Mouse (Mus musculus) layer of hippocampus, postnatal 10 days (tissue): Measurements from ENCODE around the gene Tpi1. TPM values are rescaled to one million over a fixed set of nuclear protein-coding genes. Genes with fewer than 3 reads are reported as not detected.

Experiments used
- DNase-seq, 2 experiments: peaks; one replicate each; pipeline ENCODE4 v3.0.0; 2021; ENCODE audit warnings: low spot score in 2 of 2
- total RNA-seq, 2 experiments: library from RNA; stranded (reverse); gene quantifications; 2 replicates each; pipeline ENCODE4 v1.2.3; 2021

Tpi1 gene
- total RNA-seq, 2 experiments from 2014 or later = 466 to 472 TPM

GRCm38 (mm10) chr6:124779984-124780416 is 34.1 kb downstream of the Tpi1 start:
- no peak for DNase-seq

GRCm38 (mm10) chr6:124779222-124779983 is 34.7 kb downstream of the Tpi1 start, which contains the start of gene Lrrc23:
Gene Lrrc23 (minus strand): TSS chr6:124779727.
- peak in 1 of 2 experiments; percentile 47 for DNase-seq

- no peak for DNase-seq
Observed at GRCm38 (mm10) chr6:124770511-124770910, 43.6 kb downstream of the Tpi1 start.

DNA sequence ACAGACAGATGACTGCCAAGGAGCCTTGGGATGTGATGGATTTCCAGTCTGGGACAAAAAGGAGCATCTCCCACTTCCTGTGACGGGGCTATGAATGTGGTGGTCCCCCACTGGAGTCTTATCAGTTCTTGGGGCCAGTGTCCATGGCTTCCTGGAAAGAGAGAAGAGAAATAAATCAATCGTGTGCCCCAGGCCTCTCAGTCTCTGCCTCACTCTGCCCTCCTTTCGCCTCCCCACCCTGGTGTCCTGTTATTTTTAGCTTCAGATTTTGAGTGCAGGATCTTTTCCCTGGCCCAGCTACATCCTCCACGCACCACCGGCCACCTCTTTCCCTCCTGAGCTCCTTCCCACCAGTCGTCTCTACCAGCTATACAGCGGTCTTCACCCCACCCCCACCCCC is 44.1 kb downstream of the Tpi1 start:
- no peak for DNase-seq

DNA sequence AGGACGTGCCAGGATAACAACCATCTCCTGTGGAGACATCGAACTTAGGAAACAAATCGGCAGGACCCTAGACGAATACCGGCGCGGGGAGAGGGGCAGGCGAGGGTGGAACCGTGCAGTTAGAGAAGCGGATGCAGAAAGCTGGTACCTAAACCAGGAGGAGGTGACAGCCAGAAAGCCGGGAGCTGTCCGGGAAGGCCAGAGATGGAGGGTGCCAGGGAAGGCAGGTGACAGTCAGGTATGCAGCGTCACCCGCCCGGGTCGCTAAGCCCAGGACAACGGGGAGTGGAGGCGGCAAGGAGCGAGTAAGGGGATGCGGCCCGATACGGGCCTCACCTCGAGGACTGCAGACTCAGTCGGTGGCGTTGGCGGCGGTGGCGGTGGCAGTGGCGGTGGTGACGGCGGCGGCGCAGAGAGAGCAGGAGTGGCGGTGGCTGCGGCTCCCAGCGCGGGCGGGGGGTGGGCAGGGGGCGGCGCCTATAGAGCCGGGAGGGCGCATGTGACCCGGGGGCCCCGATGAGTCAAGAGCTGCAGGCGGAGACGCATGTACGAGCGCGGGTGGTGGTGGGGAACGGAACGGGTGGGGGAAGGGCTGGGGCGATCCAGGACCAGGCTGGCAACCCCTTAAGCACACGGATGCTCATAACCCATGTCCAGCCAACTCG is 44.9 kb downstream of the Tpi1 start, which contains the start of gene Eno2:
TSS of gene Eno2 (minus strand) at position 573 of the 665 bp plus-strand sequence.
- peak; percentile 66 to 77 for DNase-seq

DNA sequence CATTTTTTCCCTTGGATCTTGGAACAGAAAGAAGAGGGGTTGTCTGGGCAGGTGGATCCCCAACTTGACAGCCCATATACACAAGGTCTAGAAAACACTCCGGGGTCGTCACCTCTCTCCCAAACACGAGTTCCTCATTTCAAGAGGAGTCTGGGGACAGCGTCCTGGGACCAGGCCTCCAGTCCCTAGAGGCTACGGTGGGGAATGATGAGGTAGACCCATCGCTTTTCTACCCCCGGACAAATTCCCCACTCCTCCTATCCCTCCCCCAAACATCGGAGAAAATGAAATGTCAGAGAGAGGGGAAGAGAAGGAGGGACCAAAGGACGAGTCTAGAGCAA is 45.4 kb downstream of the Tpi1 start:
- no peak for DNase-seq

GRCm38 (mm10) chr6:124767920-124768703 is 46.0 kb downstream of the Tpi1 start:
- DNase-seq = peak; percentile 56 to 66

DNA sequence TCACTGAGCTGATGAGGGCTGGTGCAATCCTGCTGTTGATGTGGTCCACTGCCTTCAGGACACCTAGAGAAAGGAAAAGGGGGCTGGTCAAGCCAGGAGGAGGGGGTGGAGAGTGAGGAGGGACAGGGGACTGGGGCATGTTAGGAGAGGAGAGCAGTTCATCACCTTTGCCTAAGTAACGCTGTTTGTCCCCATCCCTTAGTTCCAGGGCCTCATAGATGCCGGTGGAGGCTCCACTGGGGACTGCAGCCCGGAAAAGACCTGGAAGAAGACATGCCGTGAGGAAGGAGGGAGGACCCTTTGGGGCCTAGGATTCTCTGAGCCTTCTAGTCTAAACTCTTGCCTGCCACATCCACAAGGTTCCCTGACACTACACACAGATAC is 46.6 kb downstream of the Tpi1 start:
- DNase-seq = no peak

- no peak for DNase-seq
Observed at GRCm38 (mm10) chr6:124765951-124766350, 48.1 kb downstream of the Tpi1 start.

Other genes with a start within 250 kb of the Tpi1 start
- under 1 TPM in 1 of 2 experiments, not detected in 1; 0.16 TPM for gene C1rb, start 244.0 kb downstream of the Tpi1 start, total RNA-seq
- under 1 TPM; 0.57 to 0.62 TPM for gene C1s2, start 178.2 kb downstream of the Tpi1 start, total RNA-seq
- gene Lpcat3, start 151.3 kb downstream of the Tpi1 start, total RNA-seq = 10 to 100 TPM; 43.5 to 44.0 TPM
- 10 to 100 TPM; 49.4 to 53.8 TPM for gene Emg1, start 102.1 kb downstream of the Tpi1 start, total RNA-seq
- 100 to 1,000 TPM; 159 to 164 TPM for gene Phb2, start 102.0 kb downstream of the Tpi1 start, total RNA-seq
- gene Ptpn6, start 75.6 kb downstream of the Tpi1 start, total RNA-seq = 1 to 10 TPM; 4.3 to 5.3 TPM
- gene Grcc10, start 72.9 kb downstream of the Tpi1 start, total RNA-seq = 100 to 1,000 TPM; 329 to 345 TPM
- gene Gm45234, start 58.3 kb downstream of the Tpi1 start, total RNA-seq = not detected
- gene Atn1, start 57.8 kb downstream of the Tpi1 start, total RNA-seq = 100 to 1,000 TPM; 138 to 150 TPM
- gene Eno2, start 44.6 kb downstream of the Tpi1 start, total RNA-seq = 100 to 1,000 TPM; 476 to 480 TPM
- 1 to 10 TPM; 1.8 to 3.6 TPM for gene Lrrc23, start 34.6 kb downstream of the Tpi1 start, total RNA-seq
- 1 to 10 TPM; 3.3 to 5.0 TPM for gene Spsb2, start 5.6 kb downstream of the Tpi1 start, total RNA-seq
- 100 to 1,000 TPM; 181 to 187 TPM for gene Usp5, start 15.2 kb upstream of the Tpi1 start, total RNA-seq
- gene Cdca3, start 15.3 kb upstream of the Tpi1 start, total RNA-seq = 1 to 10 TPM; 5.4 to 6.1 TPM
- gene Gnb3, start 26.0 kb upstream of the Tpi1 start, total RNA-seq = under 1 TPM in 1 of 2 experiments, not detected in 1; 0.27 TPM
- gene P3h3, start 43.5 kb upstream of the Tpi1 start, total RNA-seq = 10 to 100 TPM; 29.1 to 32.1 TPM
- gene Gpr162, start 49.7 kb upstream of the Tpi1 start, total RNA-seq = 100 to 1,000 TPM; 162 to 178 TPM
- gene Cd4, start 73.9 kb upstream of the Tpi1 start, total RNA-seq = 1 to 10 TPM in 1 of 2 experiments, under 1 TPM in 1; 0.62 to 1.0 TPM
- gene Lag3, start 97.4 kb upstream of the Tpi1 start, total RNA-seq = 1 to 10 TPM; 1.2 to 2.1 TPM
- 1,000 to 10,000 TPM; 1,413 to 1,419 TPM for gene Ptms, start 105.8 kb upstream of the Tpi1 start, total RNA-seq
- gene Mlf2, start 117.1 kb upstream of the Tpi1 start, total RNA-seq = 100 to 1,000 TPM; 609 to 620 TPM
- gene Cops7a, start 151.2 kb upstream of the Tpi1 start, total RNA-seq = 100 to 1,000 TPM in 1 of 2 experiments, 10 to 100 TPM in 1; 97.7 to 101 TPM
- 100 to 1,000 TPM; 109 to 120 TPM for gene Pianp, start 182.4 kb upstream of the Tpi1 start, total RNA-seq
- gene Zfp384, start 194.8 kb upstream of the Tpi1 start, total RNA-seq = 10 to 100 TPM; 44.4 to 45.2 TPM
- 10 to 100 TPM; 57.4 to 62.4 TPM for gene Ing4, start 225.5 kb upstream of the Tpi1 start, total RNA-seq
- gene Acrbp, start 235.4 kb upstream of the Tpi1 start, total RNA-seq = 1 to 10 TPM; 7.0 to 9.2 TPM